Mouse (Mus musculus): ENCODE measurements at regions not wholly inside any gene's neighbourhood (a gene's known extent, or its start where the extent isn't known, plus 50 kb on each side); places are given as distances from the start of the nearest gene placed in this dataset.

- TF ChIP-seq POLR2A (IDR thresholded peaks at IDR 0.05; ENCODE audit: insufficient read depth, low read length) (no peak), CTCF (IDR thresholded peaks at IDR 0.05; ENCODE audit: low read depth, low read length) (peak; percentile 37), EP300 (IDR thresholded peaks at IDR 0.05; ENCODE audit: insufficient read depth, low read depth, low read length) (no peak)
Observed at GRCm38 (mm10) chr13:57281504-57281903, 385.7 kb upstream of the Trpc7 start.
